Mouse (Mus musculus): ENCODE measurements around the gene D630045J12Rik.

DNA sequence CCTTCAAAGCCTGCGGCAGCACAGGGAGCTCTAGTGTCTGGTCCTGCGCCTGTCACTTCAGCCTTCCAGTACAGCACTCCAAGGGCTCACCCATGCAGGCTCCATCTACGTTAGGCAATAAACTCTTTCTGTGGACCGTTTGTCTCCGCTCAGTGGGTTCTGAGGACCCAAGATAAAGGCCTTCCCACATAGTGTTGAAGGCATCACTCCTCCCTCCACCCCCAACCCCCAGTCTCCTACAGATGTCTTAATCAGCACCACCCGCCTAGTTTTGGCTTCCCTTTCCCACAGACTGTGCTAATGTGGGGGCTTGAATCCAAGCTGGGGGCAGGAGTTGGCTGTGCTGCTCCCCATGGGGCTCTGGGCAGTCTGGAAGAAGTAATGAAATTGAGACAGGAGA, 150.0 kb downstream of the D630045J12Rik start:
- TF ChIP-seq CTCF (IDR thresholded peaks at IDR 0.05; ENCODE audit: insufficient read depth, low read length), result no peak
- TF ChIP-seq POLR2A (IDR thresholded peaks at IDR 0.05; ENCODE audit: borderline replicate concordance, extremely low read depth, low read depth, low read length), result no peak

All from lung, adult 2 months (tissue).